Mouse (Mus musculus): Measurements from ENCODE around the gene Cdk6. TPM values are rescaled to one million over a fixed set of nuclear protein-coding genes. Genes with fewer than 3 reads are reported as not detected.

The Cdk6 gene
- polyA plus RNA-seq, 2 experiments, result 5.7 to 13.9 TPM

DNA sequence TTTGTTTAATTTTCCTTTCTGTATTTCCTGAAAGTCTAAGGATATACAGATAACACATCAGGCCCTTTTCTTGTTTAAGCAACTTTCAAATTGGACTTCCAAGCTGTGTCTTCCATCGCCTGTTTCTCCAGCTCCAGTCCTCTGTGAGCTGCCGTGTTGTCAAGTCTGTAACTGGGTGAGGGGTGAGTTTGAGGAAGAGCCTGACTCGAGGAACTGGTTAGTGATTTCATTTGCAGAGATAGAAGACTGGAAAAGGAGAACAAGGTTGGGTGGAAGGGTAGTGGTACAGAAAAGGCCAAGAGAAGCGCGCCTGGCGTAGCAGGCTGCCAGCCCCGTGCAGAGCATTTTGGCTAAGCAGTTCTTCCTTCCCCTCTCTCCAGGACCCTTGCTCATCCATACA lies 120.1 kb downstream of the Cdk6 start:
- 56% methylated on average over 7 of the region's 7 CpGs for WGBS (ENCODE audit: insufficient replicate concordance)
- ATAC-seq (ENCODE audit: insufficient read depth) (no peak), DNase-seq (ENCODE audit: low read depth in 3 of 3, low spot score in 3 of 3) (no peak)
- Histone ChIP-seq H3K27ac (no peak overlapping the region), H3K4me3 (ENCODE audit: insufficient read depth in 1 of 2, low read depth in 2 of 2, low read length in 2 of 2) (no peak overlapping the region), H3K9me3 (ENCODE audit: control insufficient read depth, low read length) (no peaks in the 10 kb centered on the region), H3K36me3 (replicated peaks; ENCODE audit: control insufficient read depth, insufficient read depth, low read depth) (no peaks in the 10 kb centered on the region), H3K4me2 (ENCODE audit: low read depth) (no peak overlapping the region), H3K4me1 (replicated peaks; ENCODE audit: control insufficient read depth in 2 of 2, insufficient read depth in 2 of 2, low read length in 1 of 2) (peaks cover 3 to 37% of the 10 kb centered on the region in 2 experiments), H3K9ac (replicated peaks) (no peak overlapping the region), H3K27me3 (ENCODE audit: control insufficient read depth, insufficient read depth, low read length) (no peaks in the 10 kb centered on the region)
- TF ChIP-seq CTCF (IDR thresholded peaks at IDR 0.05; ENCODE audit: low read depth) (no peak), EP300 (IDR thresholded peaks at IDR 0.05; ENCODE audit: low read depth) (no peak)

DNA sequence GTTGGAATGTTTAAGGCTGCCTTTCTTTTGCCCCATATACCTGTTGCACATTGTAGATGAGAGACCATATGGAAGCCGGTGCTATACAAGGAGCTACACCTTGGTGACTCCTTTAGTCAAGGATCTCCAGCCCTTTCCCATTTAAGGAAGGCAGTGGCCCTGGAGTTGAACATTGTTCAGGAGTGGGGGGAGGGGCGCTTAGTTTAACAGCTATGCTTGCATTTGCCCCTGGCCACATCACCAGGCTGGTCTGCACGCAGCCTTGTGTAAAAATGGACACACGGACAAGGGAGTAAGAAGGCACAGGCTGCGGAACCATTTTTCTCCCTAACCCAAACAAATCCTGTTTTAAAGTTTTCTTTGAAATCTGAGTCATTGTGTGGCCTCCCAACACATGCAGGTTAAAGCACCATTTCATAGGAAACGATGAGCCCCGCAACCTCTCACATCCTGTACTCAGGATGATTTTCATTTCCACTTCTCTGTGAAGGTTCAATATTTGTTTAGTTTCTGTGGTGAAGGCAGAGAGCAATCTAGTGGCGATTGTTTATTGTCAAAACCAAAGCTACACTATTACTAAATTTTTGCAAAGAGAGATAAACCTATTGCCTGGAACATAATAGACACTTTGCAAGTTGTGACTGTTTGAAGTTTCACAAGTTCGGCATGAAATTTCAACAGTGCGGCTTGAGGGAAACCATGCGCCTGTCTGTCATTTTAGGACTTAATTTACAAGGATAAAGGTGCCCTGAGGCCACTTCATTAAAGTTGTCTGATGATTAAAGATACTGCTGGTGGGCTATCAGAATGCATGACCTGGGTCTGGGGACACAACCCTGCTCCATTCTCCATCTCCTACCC lies 121.8 kb downstream of the Cdk6 start:
- DNase-seq (ENCODE audit: low read depth in 3 of 3, low spot score in 3 of 3) (no peak), ATAC-seq (ENCODE audit: insufficient read depth) (no peak)
- H3K27ac ChIP-seq, result no peak overlapping the region
- WGBS (ENCODE audit: insufficient replicate concordance), result 73% methylated on average over 11 of the region's 11 CpGs
- no peaks in the 10 kb centered on the region for H3K36me3 ChIP-seq (replicated peaks; ENCODE audit: control insufficient read depth, insufficient read depth, low read depth)
- no peaks in the 10 kb centered on the region for H3K27me3 ChIP-seq (ENCODE audit: control insufficient read depth, insufficient read depth, low read length)
- TF ChIP-seq CTCF (IDR thresholded peaks at IDR 0.05; ENCODE audit: low read depth) (no peak), EP300 (IDR thresholded peaks at IDR 0.05; ENCODE audit: low read depth) (no peak)
- no peaks in the 10 kb centered on the region for H3K9me3 ChIP-seq (ENCODE audit: control insufficient read depth, low read length)
- H3K9ac ChIP-seq (replicated peaks), result no peak overlapping the region
- peaks cover 3 to 37% of the 10 kb centered on the region in 2 experiments for H3K4me1 ChIP-seq (replicated peaks; ENCODE audit: control insufficient read depth in 2 of 2, insufficient read depth in 2 of 2, low read length in 1 of 2)
- no peak overlapping the region for H3K4me3 ChIP-seq (ENCODE audit: insufficient read depth in 1 of 2, low read depth in 2 of 2, low read length in 2 of 2)
- H3K4me2 ChIP-seq (ENCODE audit: low read depth), result no peak overlapping the region

DNA sequence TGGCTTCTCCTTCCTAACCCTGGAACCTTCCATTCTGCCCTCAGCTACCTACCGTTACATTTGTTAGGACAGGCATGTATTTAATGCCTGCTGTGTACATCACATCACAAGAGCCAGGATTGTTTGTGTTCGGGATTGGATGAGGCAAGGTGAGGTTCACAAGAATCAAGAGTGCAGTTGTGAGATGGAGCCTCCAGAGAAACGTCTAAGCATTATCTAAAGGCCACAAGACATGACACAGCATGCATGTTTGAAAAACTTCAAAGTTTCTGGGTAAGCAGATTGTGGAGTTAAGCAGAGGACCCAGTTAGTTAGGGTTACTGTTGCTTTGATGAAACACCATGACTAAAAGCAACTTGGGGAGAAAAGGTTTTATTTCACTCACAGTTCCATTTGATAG lies 122.5 kb downstream of the Cdk6 start:
- H3K9ac ChIP-seq (replicated peaks), result no peak overlapping the region

DNA sequence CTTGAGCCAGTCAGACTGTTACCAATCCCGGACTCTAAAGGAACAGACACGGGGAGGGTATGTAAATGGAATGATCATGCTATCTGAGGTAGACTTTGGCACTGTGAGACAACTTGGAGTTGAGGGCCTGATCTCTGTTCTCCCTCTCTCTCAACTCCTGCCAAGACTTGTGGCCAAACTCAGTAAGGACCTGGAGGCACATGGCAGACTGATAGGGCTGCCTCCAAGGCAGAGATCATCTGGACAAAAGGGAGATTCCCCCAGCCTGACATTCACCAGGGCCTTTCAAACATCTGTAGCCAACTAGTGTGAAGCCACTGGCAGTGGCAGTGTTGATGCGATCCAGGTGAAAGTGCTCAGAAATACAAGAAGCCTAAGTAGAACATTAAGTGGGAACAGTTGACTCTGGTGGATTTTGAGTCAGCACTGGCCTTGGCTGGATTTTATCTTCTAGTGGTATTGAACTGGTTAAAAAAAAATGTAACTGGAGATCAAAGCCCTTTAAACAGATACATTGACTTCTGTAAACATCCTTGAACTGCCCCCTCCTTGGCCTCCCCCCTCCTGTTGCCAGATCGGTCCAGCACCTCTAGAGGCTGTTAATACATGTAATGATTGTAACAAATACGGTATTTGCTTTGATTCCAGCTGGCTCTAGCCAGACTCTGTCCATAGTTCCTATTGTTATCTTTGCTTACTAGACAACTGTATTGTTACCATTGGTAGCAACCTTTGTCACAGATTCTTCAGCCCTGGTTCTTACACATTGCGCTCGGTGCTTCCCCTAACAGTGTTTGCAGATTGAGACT lies 125.0 kb downstream of the Cdk6 start:
- Histone ChIP-seq H3K27me3 (ENCODE audit: control insufficient read depth, insufficient read depth, low read length) (no peaks in the 10 kb centered on the region), H3K4me2 (ENCODE audit: low read depth) (no peak overlapping the region), H3K36me3 (replicated peaks; ENCODE audit: control insufficient read depth, insufficient read depth, low read depth) (no peaks in the 10 kb centered on the region), H3K4me3 (ENCODE audit: insufficient read depth in 1 of 2, low read depth in 2 of 2, low read length in 2 of 2) (no peak overlapping the region), H3K9ac (replicated peaks) (no peak overlapping the region), H3K9me3 (ENCODE audit: control insufficient read depth, low read length) (no peaks in the 10 kb centered on the region), H3K4me1 (replicated peaks; ENCODE audit: control insufficient read depth in 2 of 2, insufficient read depth in 2 of 2, low read length in 1 of 2) (peaks cover 3 to 27% of the 10 kb centered on the region in 2 experiments; a peak in 3 of 4 replicates), H3K27ac (no peak overlapping the region)
- 71% methylated on average over 7 of the region's 7 CpGs for WGBS (ENCODE audit: insufficient replicate concordance)
- TF ChIP-seq EP300 (IDR thresholded peaks at IDR 0.05; ENCODE audit: low read depth) (no peak), CTCF (IDR thresholded peaks at IDR 0.05; ENCODE audit: low read depth) (no peak)
- DNase-seq (ENCODE audit: low read depth in 3 of 3, low spot score in 3 of 3), result no peak
- no peak for ATAC-seq (ENCODE audit: insufficient read depth)

More for the DNA sequence above, 122.5 kb downstream of the Cdk6 start:
- no peak overlapping the region for H3K4me2 ChIP-seq (ENCODE audit: low read depth)
- H3K36me3 ChIP-seq (replicated peaks; ENCODE audit: control insufficient read depth, insufficient read depth, low read depth), result no peaks in the 10 kb centered on the region
- H3K9me3 ChIP-seq (ENCODE audit: control insufficient read depth, low read length), result no peaks in the 10 kb centered on the region
- H3K4me1 ChIP-seq (replicated peaks; ENCODE audit: control insufficient read depth in 2 of 2, insufficient read depth in 2 of 2, low read length in 1 of 2), result peaks cover 3 to 37% of the 10 kb centered on the region in 2 experiments
- peak; percentile 34; the same call in 1 of the 2 replicates for ATAC-seq (ENCODE audit: insufficient read depth)
- no peaks in the 10 kb centered on the region for H3K27me3 ChIP-seq (ENCODE audit: control insufficient read depth, insufficient read depth, low read length)
- TF ChIP-seq CTCF (IDR thresholded peaks at IDR 0.05; ENCODE audit: low read depth), result no peak
- peak; percentile 44; the same call in 1 of the 2 replicates for TF ChIP-seq EP300 (IDR thresholded peaks at IDR 0.05; ENCODE audit: low read depth)
- no peak overlapping the region for H3K4me3 ChIP-seq (ENCODE audit: insufficient read depth in 1 of 2, low read depth in 2 of 2, low read length in 2 of 2)
- no peak for DNase-seq (ENCODE audit: low read depth in 3 of 3, low spot score in 3 of 3)
- H3K27ac ChIP-seq, result no peak overlapping the region
- 34% methylated on average over 3 of the region's 3 CpGs for WGBS (ENCODE audit: insufficient replicate concordance)

DNA sequence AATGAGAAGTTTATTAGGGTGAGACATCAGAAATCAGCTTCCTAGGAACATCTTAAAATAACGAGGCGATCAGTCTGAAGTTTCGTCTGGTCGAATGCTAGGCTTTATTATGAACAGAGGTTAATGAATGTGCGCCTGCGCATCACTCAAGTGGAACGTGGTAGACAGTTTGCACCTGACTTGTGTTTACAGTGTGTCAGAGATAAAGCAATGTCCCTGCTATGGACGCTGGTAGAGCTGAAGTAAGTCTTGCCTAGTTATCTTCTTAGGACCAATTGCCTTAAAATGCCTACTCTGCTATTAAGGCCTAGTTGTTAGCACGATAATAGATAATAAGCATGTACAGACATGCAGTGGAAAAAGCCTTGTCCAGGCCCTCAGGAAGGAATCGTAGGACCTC lies 129.6 kb downstream of the Cdk6 start:
- Histone ChIP-seq H3K36me3 (replicated peaks; ENCODE audit: control insufficient read depth, insufficient read depth, low read depth) (no peaks in the 10 kb centered on the region), H3K4me1 (replicated peaks; ENCODE audit: control insufficient read depth in 2 of 2, insufficient read depth in 2 of 2, low read length in 1 of 2) (peaks cover 0 to 3% of the 10 kb centered on the region in 2 experiments; a peak in 2 of 4 replicates), H3K4me2 (ENCODE audit: low read depth) (no peak overlapping the region), H3K4me3 (ENCODE audit: insufficient read depth in 1 of 2, low read depth in 2 of 2, low read length in 2 of 2) (no peak overlapping the region), H3K9ac (replicated peaks) (no peak overlapping the region), H3K27me3 (ENCODE audit: control insufficient read depth, insufficient read depth, low read length) (no peaks in the 10 kb centered on the region), H3K9me3 (ENCODE audit: control insufficient read depth, low read length) (no peaks in the 10 kb centered on the region), H3K27ac (no peak overlapping the region)
- WGBS (ENCODE audit: insufficient replicate concordance), result 65% methylated on average over 10 of the region's 10 CpGs
- TF ChIP-seq CTCF (IDR thresholded peaks at IDR 0.05; ENCODE audit: low read depth), result no peak
- TF ChIP-seq EP300 (IDR thresholded peaks at IDR 0.05; ENCODE audit: low read depth), result no peak
- no peak for ATAC-seq (ENCODE audit: insufficient read depth)
- no peak for DNase-seq (ENCODE audit: low read depth in 3 of 3, low spot score in 3 of 3)

Data from liver, embryonic 14.5 days (tissue).